Mouse (Mus musculus) midbrain, embryonic 13.5 days (tissue): ENCODE data around the gene Trim44. TPM values are rescaled to one million over a fixed set of nuclear protein-coding genes. Genes with fewer than 3 reads are reported as not detected.

Experiments used
- ATAC-seq: fragments of 200-750 bp; cut with Nextera tagmentation; 2 replicates; pipeline ENCODE4 v1.8.0; 2017; ENCODE audit warnings: mild to moderate bottlenecking, moderate TSS enrichment, moderate library complexity
- H3K27ac ChIP-seq: fragments of 300-500 bp; sonication (generic); 2 replicates; pipeline ENCODE4 v1.5.1; 2015; ENCODE audit warnings: inconsistent platforms, mild to moderate bottlenecking, moderate library complexity
- H3K27me3 ChIP-seq: fragments of 300-500 bp; sonication (generic); 2 replicates; pipeline ENCODE4 v1.6.1; 2015; ENCODE audit warnings: mild to moderate bottlenecking, inconsistent platforms
- H3K36me3 ChIP-seq: fragments of 300-500 bp; sonication (generic); 2 replicates; pipeline ENCODE4 v1.6.1; 2015; ENCODE audit warnings: mild to moderate bottlenecking, inconsistent platforms
- H3K4me1 ChIP-seq: fragments of 300-500 bp; sonication (generic); replicated peaks from 2 replicates; pipeline ENCODE4 v1.6.1; 2015; ENCODE audit warnings: inconsistent platforms
- H3K4me2 ChIP-seq: fragments of 300-500 bp; sonication (generic); replicated peaks from 2 replicates; pipeline ENCODE4 v1.6.1; 2015; ENCODE audit warnings: moderate library complexity, mild to moderate bottlenecking, inconsistent platforms
- H3K4me3 ChIP-seq: fragments of 300-500 bp; sonication (generic); replicated peaks from 2 replicates; pipeline ENCODE4 v1.5.1; 2015; ENCODE audit warnings: mild to moderate bottlenecking, inconsistent platforms
- H3K9ac ChIP-seq: fragments of 300-500 bp; sonication (generic); replicated peaks from 2 replicates; pipeline ENCODE4 v1.6.1; 2015; ENCODE audit warnings: mild to moderate bottlenecking, inconsistent platforms
- H3K9me3 ChIP-seq: fragments of 300-500 bp; sonication (generic); 2 replicates; pipeline ENCODE4 v1.6.1; 2016; ENCODE audit warnings: mild to moderate bottlenecking, inconsistent platforms
- WGBS: fragments of 180-500 bp; shearing (Covaris S2); methylation state at CpG from one replicate; pipeline ENCODE4 v1.1.7; 2015; 5-methylcytosine and 5-hydroxymethylcytosine counted together
- polyA plus RNA-seq: library from polyadenylated mRNA; unstranded; fragments of >200 nt; fragmentation: Nextera tagmentation; extraction: Ambion mirVana; gene quantifications from 2 replicates; pipeline ENCODE4 v1.2.1, GENCODE M21; 2015

The Trim44 gene
- polyA plus RNA-seq, 1 experiment from 2014 or later: 49.7 TPM

DNA sequence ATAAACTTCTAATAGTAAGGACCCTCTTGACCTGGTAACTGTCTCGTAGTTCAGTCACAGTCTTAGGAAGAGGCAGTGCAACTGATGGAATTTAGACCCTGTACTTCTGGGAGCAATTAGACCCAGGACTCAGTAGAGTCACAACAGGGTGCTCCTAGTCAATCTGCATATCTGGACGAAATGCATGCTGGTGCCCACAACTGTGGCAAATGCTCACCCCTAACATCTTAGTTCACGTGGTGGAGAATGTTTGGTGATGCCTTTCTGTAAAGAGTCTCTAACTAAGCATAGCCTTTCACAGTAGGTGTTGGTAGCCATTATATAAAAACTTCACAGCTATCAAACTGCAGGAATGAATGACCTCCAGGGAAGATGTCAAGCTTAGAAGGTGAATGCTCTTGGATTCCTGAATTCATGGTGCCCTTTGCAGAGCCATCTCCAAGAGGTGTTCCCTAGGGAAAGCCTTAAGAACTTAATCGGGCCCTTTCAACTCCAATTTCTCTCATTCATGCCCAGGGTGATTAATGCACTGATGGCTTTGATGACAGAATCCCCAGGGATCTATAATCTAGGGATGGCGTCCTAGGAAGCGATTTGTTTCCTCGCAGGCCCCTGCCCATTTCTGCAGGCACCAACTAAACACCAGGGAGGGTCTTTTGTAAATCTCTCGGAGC, 29.9 kb upstream of the Trim44 start:
- H3K36me3 ChIP-seq: no peaks in the 10 kb centered on the region
- H3K27me3 ChIP-seq: peaks cover 4% of the 10 kb centered on the region; the same call in 1 of the 2 replicates
- ATAC-seq: peak; percentile 53; the same call in 1 of the 2 replicates
- H3K9me3 ChIP-seq: no peaks in the 10 kb centered on the region
- no peak overlapping the region for H3K4me2 ChIP-seq
- H3K4me1 ChIP-seq: peaks cover 6% of the 10 kb centered on the region; the same call in 1 of the 2 replicates
- 17% methylated on average over 8 of the region's 8 CpGs for WGBS
- H3K9ac ChIP-seq: no peak overlapping the region
- no peak overlapping the region for H3K4me3 ChIP-seq
- H3K27ac ChIP-seq: no peak overlapping the region

DNA sequence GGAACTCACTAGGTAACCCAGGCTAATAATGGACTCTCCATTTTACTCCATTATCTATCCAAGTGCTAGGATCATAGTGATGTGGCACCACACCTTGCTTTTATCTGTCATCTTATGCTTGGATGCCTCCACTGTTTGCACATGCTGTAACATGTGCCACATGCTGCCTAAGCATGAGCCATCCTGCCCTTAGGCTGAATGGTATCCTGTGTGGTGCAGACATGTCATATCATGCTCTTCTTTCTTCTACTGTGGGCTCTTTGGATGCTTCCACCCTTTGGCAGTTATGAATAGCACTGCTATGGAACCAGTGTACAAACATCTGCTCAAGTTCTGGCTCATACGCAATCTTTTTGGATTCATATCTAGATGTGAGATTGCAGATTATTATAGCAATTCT, 26.3 kb upstream of the Trim44 start:
- Histone ChIP-seq H3K9ac (no peak overlapping the region), H3K9me3 (no peaks in the 10 kb centered on the region), H3K27me3 (peaks cover 4% of the 10 kb centered on the region; the same call in 1 of the 2 replicates), H3K36me3 (no peaks in the 10 kb centered on the region), H3K4me1 (peaks cover 13% of the 10 kb centered on the region; the same call in 1 of the 2 replicates), H3K4me3 (no peak overlapping the region), H3K4me2 (no peak overlapping the region), H3K27ac (no peak overlapping the region)
- ATAC-seq: no peak
- 93% methylated on average over 1 of the region's 1 CpGs for WGBS

DNA sequence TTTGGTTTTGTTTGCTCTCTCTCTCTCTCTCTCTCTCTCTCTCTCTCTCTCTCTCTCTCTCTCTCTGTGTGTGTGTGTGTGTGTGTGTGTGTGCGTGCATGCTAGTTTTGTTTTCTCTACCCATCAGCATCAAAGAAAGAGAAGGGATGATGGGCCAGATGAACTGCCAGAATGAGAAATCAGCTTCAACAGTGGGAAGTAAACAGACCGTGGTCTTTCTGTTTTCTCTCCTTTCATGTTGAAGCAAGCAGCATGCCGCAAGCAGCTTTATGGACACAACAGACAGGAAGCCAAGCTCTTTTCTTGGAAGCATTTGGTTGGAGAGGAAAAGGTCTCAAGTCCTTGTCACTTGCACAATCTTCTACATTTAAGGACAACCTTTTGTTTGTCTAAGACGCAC, 23.5 kb upstream of the Trim44 start:
- Histone ChIP-seq H3K4me1 (0 out of 2 replicates have a peak, but pooled peaks cover 6% of the 10 kb centered on the region), H3K27me3 (peaks cover 4% of the 10 kb centered on the region; the same call in 1 of the 2 replicates), H3K4me3 (no peak overlapping the region), H3K4me2 (no peak overlapping the region), H3K27ac (no peak overlapping the region), H3K9ac (no peak overlapping the region), H3K36me3 (no peaks in the 10 kb centered on the region), H3K9me3 (no peaks in the 10 kb centered on the region)
- whole genome bisulfite sequencing: 40% methylated on average over 4 of the region's 4 CpGs
- no peak for ATAC-seq

DNA sequence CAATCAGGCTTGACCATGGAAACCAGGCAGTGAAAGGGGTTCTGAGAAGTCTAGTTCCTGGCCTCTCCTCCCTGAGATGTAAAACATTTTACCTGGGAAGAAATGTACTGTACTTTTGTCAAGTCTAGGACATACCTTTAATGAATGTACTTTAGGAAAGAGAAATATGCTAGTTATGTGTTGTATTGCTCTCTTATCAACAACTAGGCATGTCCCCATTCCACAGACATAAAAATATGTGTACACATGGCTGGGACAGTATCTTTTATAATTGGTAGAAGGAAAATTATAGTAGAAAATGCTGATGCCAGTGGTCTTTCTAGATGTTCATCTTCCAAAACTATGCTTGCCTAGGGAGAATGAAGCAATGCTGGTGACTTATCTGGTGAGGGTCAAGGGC, 20.3 kb upstream of the Trim44 start:
- Histone ChIP-seq H3K27ac (no peak overlapping the region), H3K9ac (no peak overlapping the region), H3K4me2 (no peak overlapping the region), H3K27me3 (no peaks in the 10 kb centered on the region), H3K9me3 (no peaks in the 10 kb centered on the region), H3K4me1 (0 out of 2 replicates have a peak, but pooled peaks cover 6% of the 10 kb centered on the region), H3K4me3 (no peak overlapping the region), H3K36me3 (no peaks in the 10 kb centered on the region)
- ATAC-seq: no peak

DNA sequence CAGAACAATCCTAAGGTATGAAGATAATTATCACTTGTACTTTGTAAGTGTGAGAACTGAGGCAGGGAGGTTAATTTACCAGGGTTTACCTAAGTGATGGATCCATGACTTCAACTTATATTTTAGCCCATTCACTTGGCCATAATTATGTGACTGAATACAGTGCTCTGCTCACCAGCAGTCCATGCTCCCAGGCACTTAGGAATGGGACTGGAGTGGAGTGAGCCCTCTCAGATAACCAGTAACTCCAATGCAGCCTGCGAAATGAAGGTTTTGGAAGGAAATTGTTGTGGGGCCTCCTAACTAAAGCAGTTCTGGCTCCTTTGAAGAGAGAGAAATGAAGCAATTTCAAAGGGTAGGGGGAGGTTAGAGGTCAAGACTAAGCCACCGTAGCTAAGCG, 18.8 kb upstream of the Trim44 start:
- Histone ChIP-seq H3K9ac (no peak overlapping the region), H3K27ac (no peak overlapping the region), H3K9me3 (no peaks in the 10 kb centered on the region), H3K4me2 (no peak overlapping the region), H3K36me3 (no peaks in the 10 kb centered on the region), H3K27me3 (no peaks in the 10 kb centered on the region), H3K4me3 (no peak overlapping the region), H3K4me1 (0 out of 2 replicates have a peak, but pooled peaks cover 6% of the 10 kb centered on the region)
- WGBS: 25% methylated on average over 3 of the region's 3 CpGs
- ATAC-seq: no peak

DNA sequence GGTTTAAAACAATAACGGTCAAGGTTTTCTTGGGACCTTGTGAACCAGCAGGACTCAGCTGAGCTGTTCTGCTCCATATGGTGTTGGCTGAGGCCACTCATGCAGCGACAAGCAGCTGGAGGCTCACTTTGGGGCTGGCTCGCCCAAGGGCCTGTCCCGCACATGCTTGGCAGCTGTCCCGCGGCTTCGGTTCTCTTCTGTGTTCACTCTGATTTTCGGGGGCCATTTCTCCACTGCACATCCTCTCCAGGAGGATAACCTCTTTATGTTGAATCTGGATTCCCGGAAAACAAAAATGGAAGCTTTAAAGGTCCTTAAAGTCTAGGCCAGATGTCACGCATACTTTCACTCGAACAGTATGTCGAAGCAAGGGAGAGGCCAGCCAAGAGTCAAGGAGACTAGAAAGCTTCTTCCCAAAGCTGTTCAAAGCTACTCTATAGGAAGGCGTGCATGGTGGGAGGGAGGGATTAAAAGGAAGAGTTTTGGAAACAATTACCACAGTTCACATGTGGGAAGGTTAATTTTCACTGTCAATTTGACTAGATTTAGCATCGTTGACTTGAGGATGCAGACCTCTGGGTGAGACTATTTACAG, 8.6 kb upstream of the Trim44 start:
- WGBS: 89% methylated on average over 14 of the region's 14 CpGs
- no peak overlapping the region for H3K4me3 ChIP-seq
- no peaks in the 10 kb centered on the region for H3K4me1 ChIP-seq
- no peaks in the 10 kb centered on the region for H3K36me3 ChIP-seq
- no peak overlapping the region for H3K27ac ChIP-seq
- H3K9ac ChIP-seq: no peak overlapping the region
- H3K9me3 ChIP-seq: no peaks in the 10 kb centered on the region
- ATAC-seq: no peak
- 0 out of 2 replicates have a peak, but pooled peaks cover 2% of the 10 kb centered on the region for H3K27me3 ChIP-seq
- H3K4me2 ChIP-seq: no peak overlapping the region

DNA sequence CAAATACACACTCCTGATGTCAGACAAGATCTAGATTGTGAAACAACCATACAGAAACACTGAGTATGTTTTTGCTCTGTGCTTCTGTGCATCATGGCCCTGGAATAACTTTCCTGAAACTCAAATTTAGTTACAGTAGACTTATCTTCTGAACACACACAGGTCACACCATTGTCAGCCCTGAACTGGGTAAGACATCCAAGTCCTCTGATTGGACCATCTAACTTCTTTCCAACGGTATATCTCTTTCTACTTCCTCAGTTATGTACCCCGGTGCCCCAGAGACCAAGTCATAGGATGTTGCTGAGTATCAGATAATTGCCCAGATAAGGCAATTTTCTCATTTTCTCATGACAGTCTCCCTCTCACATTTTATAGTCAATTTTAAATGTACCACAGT, 5.1 kb upstream of the Trim44 start:
- H3K9me3 ChIP-seq: no peaks in the 10 kb centered on the region
- H3K4me2 ChIP-seq: no peak overlapping the region
- peaks cover 5% of the 10 kb centered on the region for H3K4me1 ChIP-seq
- ATAC-seq: no peak
- whole genome bisulfite sequencing: 87% methylated on average over 2 of the region's 2 CpGs
- no peak overlapping the region for H3K9ac ChIP-seq
- 0 out of 2 replicates have a peak, but pooled peaks cover 4% of the 10 kb centered on the region for H3K27me3 ChIP-seq
- H3K36me3 ChIP-seq: no peaks in the 10 kb centered on the region
- no peak overlapping the region for H3K4me3 ChIP-seq
- no peak overlapping the region for H3K27ac ChIP-seq

DNA sequence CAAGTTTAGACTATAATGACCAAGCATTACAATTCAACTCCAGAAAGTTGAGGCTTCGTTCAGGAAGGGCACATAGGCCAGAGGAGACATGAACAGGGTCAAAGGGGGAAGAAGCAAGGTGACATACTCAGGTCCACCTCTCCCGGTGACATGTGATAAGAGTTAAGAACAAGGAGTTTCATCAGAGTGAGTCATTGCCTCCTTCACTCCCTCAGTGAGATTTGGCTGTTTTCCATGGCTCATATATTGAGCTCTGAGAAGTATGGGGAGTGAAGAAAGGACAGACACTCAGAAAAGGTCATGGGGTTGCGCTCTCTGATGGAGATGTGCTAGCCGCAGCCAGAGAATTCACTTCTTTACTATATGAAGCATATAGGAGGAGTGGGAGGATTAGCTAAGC, 3.0 kb upstream of the Trim44 start:
- Histone ChIP-seq H3K4me1 (peaks cover 15% of the 10 kb centered on the region), H3K9me3 (no peaks in the 10 kb centered on the region), H3K27ac (no peak overlapping the region), H3K27me3 (0 out of 2 replicates have a peak, but pooled peaks cover 4% of the 10 kb centered on the region), H3K9ac (no peak overlapping the region), H3K4me2 (no peak overlapping the region), H3K36me3 (no peaks in the 10 kb centered on the region), H3K4me3 (no peak overlapping the region)
- no peak for ATAC-seq
- 84% methylated on average over 4 of the region's 4 CpGs for WGBS

DNA sequence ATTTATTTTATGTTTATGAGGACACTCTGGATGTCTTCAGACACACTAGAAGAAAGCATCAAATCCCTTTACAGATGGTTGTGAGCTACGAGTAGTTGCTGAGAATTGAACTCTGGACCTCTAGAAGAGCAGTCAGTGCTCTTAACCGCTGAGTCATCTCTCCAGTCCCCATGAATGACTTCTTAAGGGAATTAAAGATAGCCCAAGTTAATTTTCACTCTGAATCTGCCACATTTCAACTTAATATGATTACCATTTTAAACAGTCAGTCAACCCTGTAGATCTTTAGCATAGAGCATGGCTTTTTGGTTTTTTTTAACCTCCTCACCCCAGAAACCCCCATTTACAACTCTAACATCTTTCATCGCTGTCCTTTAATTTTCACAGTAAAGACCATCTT, 2.1 kb upstream of the Trim44 start:
- Histone ChIP-seq H3K9ac (no peak overlapping the region), H3K4me1 (peaks cover 15% of the 10 kb centered on the region), H3K36me3 (no peaks in the 10 kb centered on the region), H3K27me3 (0 out of 2 replicates have a peak, but pooled peaks cover 4% of the 10 kb centered on the region), H3K4me3 (no peak overlapping the region), H3K4me2 (no peak overlapping the region), H3K9me3 (no peaks in the 10 kb centered on the region), H3K27ac (no peak overlapping the region)
- WGBS: 89% methylated on average over 3 of the region's 3 CpGs
- no peak for ATAC-seq

DNA sequence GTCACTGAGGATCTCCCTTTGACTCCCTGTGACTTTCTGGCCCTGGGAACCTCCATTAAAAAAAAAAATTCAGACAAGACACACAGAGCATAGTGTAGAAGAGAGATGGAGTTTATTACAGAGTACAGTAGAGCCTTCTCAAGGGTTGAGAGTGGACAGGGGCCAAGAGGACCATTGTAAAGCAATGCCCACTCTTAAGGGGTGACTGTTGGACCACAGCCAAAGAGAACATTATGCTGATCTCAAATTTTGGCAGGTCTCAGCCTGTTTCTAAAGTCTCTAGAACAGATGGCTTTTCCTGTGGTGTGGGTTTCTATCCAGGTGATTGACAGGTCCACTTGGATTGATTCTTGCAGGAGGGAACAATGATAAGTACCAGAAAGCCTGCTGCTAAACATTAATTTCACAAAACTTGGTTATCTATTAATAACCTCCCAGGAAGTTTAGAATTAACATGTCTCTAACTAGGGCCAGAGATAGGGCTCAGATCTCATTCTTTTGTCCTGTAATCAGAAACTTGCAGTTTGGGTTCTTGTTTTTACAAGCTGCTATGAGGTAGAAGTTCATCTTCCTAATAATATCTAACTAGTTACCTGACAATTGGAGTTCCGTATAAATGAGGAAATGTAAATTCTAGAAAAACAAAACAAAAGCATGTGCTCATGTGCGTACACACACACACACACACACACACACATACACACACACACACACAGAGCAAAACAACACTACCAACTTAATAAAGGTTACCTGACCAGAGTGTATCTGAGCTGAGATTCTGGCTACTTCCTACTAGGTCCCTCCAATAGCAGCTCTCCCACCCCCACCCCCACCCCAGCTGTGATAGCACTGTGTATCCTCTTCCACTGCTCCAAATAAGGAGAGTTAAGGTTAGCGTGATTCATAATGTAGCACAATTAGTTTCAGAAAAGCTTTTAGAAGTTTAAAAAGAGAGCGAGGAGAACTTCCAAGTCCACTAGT, 1.0 kb downstream of the Trim44 start:
- peak overlapping the region; percentile 31; the same call in 1 of the 2 replicates for H3K4me2 ChIP-seq
- H3K9me3 ChIP-seq: no peaks in the 10 kb centered on the region
- peaks cover 15% of the 10 kb centered on the region for H3K4me1 ChIP-seq
- H3K4me3 ChIP-seq: no peak overlapping the region
- peak; percentile 53 for ATAC-seq
- peaks cover 7% of the 10 kb centered on the region; the same call in 1 of the 2 replicates for H3K27me3 ChIP-seq
- WGBS: 86% methylated on average over 4 of the region's 4 CpGs
- H3K9ac ChIP-seq: no peak overlapping the region
- H3K27ac ChIP-seq: no peak overlapping the region
- H3K36me3 ChIP-seq: no peaks in the 10 kb centered on the region

DNA sequence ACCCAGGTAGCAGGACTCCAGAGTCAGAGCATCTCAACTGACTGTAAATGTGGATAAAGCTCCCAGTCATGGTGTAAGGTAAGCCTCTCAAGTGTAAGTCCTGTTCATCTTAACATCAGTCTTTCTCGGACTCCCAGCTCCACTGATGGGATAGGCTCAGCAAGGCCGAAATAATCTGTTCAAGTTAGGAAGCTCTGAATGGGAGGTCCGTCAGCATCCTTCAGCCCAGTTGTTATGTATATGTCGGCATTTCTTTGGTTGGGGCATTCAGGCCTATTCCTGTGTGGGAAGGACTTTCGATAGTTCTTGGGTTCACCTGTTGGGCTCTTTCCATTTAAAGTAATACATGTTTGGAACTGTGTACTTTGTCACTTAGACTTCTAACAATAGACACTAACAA, 3.6 kb downstream of the Trim44 start:
- Histone ChIP-seq H3K36me3 (no peaks in the 10 kb centered on the region), H3K27me3 (peaks cover 3% of the 10 kb centered on the region; the same call in 1 of the 2 replicates), H3K27ac (no peak overlapping the region), H3K4me2 (no peak overlapping the region), H3K4me3 (no peak overlapping the region), H3K4me1 (peaks cover 33% of the 10 kb centered on the region), H3K9ac (no peak overlapping the region), H3K9me3 (no peaks in the 10 kb centered on the region)
- WGBS: 75% methylated on average over 5 of the region's 5 CpGs
- no peak for ATAC-seq

DNA sequence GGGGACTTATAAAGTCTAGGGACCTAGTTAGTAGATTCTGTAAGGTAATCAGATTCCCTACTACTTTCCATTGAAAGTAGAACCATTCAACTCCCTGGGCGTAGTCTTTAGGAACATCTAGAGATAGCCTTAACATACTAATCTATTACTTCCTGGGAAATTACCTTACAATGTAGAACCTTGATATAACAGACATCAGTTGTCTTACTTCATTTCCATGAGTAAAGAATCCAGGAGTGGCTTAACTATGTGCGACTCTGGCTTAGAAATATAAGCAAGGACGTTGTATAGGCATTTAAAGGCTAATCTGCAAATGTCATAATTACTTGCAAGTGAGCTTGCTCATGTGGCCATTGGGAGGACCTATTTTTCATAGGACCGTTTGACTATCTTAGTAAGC, 4.3 kb downstream of the Trim44 start:
- 92% methylated on average over 4 of the region's 4 CpGs for WGBS
- no peaks in the 10 kb centered on the region for H3K9me3 ChIP-seq
- no peak for ATAC-seq

More for the DNA sequence above, 4.3 kb downstream of the Trim44 start:
- Histone ChIP-seq H3K36me3 (no peaks in the 10 kb centered on the region), H3K4me3 (no peak overlapping the region), H3K27ac (no peak overlapping the region), H3K9ac (no peak overlapping the region), H3K27me3 (peaks cover 3% of the 10 kb centered on the region; the same call in 1 of the 2 replicates), H3K4me1 (peaks cover 35% of the 10 kb centered on the region), H3K4me2 (no peak overlapping the region)
